Mouse (Mus musculus): ENCODE measurements around the gene Dcaf10.
A peak's percentile ranks its signal among the peaks of the same experiment; 100 is the strongest.

GRCm38 (mm10) chr4:45408427-45409132, 66.7 kb downstream of the Dcaf10 start, which contains the start of gene Slc25a51:
- peak; percentile 89 for TF ChIP-seq POLR2A (IDR thresholded peaks at IDR 0.05; ENCODE audit: insufficient read depth, low read depth, low read length)
- no peak for TF ChIP-seq CTCF (IDR thresholded peaks at IDR 0.05)
